Mouse (Mus musculus) induced T-regulatory cell, adult 2 months (primary cell): ENCODE measurements around the gene Slc25a5.

Experiments used
- DNase-seq: peaks from one replicate; pipeline ENCODE4 v3.0.0-alpha.2; 2012; ENCODE audit warnings: low read depth

The Slc25a5 gene

DNA sequence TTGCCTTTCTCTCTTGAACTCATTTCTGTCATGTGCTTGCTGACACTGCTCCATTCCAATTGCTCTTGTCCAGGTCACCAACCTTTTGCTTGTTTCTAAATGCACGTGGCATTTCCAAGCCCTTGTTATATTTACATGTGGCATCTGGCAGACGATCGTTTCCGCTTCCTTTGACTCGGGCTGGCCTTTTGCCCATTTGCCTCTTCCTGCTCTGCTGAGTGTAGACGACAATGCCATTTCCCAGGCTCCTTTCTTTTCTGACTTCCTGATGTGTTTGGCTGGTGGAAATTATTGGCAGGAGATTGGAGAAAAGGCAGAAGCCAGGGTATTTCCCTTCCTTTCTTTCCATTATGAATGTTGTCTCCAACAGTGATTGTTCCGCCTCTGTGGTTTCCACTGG, 43.9 kb downstream of the Slc25a5 start:
- no peak for DNase-seq

- no peak for DNase-seq
These were observed 46.2 kb downstream of the Slc25a5 start for GRCm38 (mm10) chrX:36841698-36842097.

- DNase-seq: no peak
These were observed 48.0 kb downstream of the Slc25a5 start for GRCm38 (mm10) chrX:36843346-36843990.

DNA sequence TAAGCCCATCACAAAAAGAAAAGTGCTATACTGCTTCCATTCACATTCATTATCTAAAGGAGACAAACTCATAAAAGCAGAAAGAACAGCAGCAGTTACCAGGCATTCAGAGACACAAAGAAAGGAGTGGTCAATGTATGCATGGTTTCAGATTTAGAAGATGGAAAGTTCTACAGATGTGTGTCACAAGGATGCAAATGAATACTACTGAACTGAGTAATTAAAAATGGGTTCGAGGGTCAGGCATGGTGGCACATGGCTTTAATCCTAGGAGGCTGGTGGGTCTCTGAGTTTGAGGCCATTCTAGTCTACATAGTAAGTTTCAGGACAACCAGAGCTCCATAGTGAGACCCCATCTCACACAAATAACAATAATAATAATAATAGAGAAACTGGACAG, 51.7 kb downstream of the Slc25a5 start:
- no peak for DNase-seq
